ENCODE assay signal across 22 mouse cellular contexts in genomic region chr1:57100614-57101013, GRCm38 (mm10).
A peak's percentile ranks its signal among the peaks of the same experiment; 100 is the strongest.
DNase-seq lines count a peak whose midpoint lies in the region; ATAC-seq lines count a peak whose summit lies in the region.
"Had no signal": no experiment of that assay in that cellular context is flagged by ENCODE, and none has a peak within 500 bp of the region (broad histone marks: within the 10 kb centered on the region; RNA-seq: fewer than 3 reads in every experiment).

No protein-coding gene starts in this region.

- H3K9me3 ChIP-seq in forebrain, embryonic 13.5 days (replicated peaks), result no peaks in the 10 kb centered on the region
- no peaks in the 10 kb centered on the region for H3K9me3 ChIP-seq in forebrain, embryonic 14.5 days (replicated peaks; ENCODE audit: control insufficient read depth, low read length)
- no peaks in the 10 kb centered on the region for H3K9me3 ChIP-seq in hindbrain, embryonic 11.5 days (ENCODE audit: control insufficient read depth, low read length)
- no peaks in the 10 kb centered on the region for H3K9me3 ChIP-seq in hindbrain, embryonic 10.5 days
- H3K9me3 ChIP-seq: heart, embryonic 12.5 days; heart, embryonic 15.5 days had no signal

- ATAC-seq in forebrain, embryonic 13.5 days, result 0 out of 2 replicates have a peak, but pooled peaks have one; percentile 13
- no peak for ATAC-seq in forebrain, embryonic 14.5 days
- peak; percentile 50 for ATAC-seq in hindbrain, embryonic 11.5 days (ENCODE audit: low FRiP score)
- ATAC-seq: forebrain, embryonic 16.5 days; intestine, postnatal 0 days; Patski had no signal

- peaks cover 8% of the 10 kb centered on the region; the same call in 1 of the 2 replicates for H3K4me1 ChIP-seq in forebrain, embryonic 13.5 days
- H3K4me1 ChIP-seq in forebrain, embryonic 14.5 days (ENCODE audit: control insufficient read depth, insufficient read depth, low read length), result no peaks in the 10 kb centered on the region
- H3K4me1 ChIP-seq in hindbrain, embryonic 11.5 days (replicated peaks; ENCODE audit: control insufficient read depth, insufficient read depth, low read length), result 0 out of 2 replicates have a peak, but pooled peaks cover 2% of the 10 kb centered on the region
- peaks cover 13% of the 10 kb centered on the region for H3K4me1 ChIP-seq in hindbrain, embryonic 10.5 days (replicated peaks)

- H3K9ac ChIP-seq in forebrain, embryonic 13.5 days, result no peak overlapping the region
- H3K9ac ChIP-seq in forebrain, embryonic 14.5 days (ENCODE audit: low read length), result no peak overlapping the region
- no peak overlapping the region for H3K9ac ChIP-seq in hindbrain, embryonic 11.5 days (ENCODE audit: low read depth, low read length)
- H3K9ac ChIP-seq: heart, embryonic 12.5 days; heart, embryonic 15.5 days; hindbrain, embryonic 14.5 days had no signal

- WGBS in forebrain, embryonic 13.5 days, result 63% methylated on average over 2 of the region's 2 CpGs
- 65% methylated on average over 2 of the region's 2 CpGs for WGBS in forebrain, embryonic 14.5 days
- WGBS in hindbrain, embryonic 11.5 days, result 68% methylated on average over 2 of the region's 2 CpGs
- 70% methylated on average over 2 of the region's 2 CpGs for WGBS in hindbrain, embryonic 10.5 days

- no peaks in the 10 kb centered on the region for H3K27me3 ChIP-seq in forebrain, embryonic 13.5 days
- H3K27me3 ChIP-seq in forebrain, embryonic 14.5 days (replicated peaks; ENCODE audit: control insufficient read depth, insufficient read depth, low read length), result no peaks in the 10 kb centered on the region
- no peaks in the 10 kb centered on the region for H3K27me3 ChIP-seq in hindbrain, embryonic 11.5 days (ENCODE audit: control insufficient read depth, insufficient read depth, low read length)
- H3K27me3 ChIP-seq in hindbrain, embryonic 10.5 days (ENCODE audit: insufficient read depth, poor library complexity, severe bottlenecking), result no peaks in the 10 kb centered on the region
- H3K27me3 ChIP-seq: heart, embryonic 15.5 days had no signal

- no peak overlapping the region for H3K4me3 ChIP-seq in forebrain, embryonic 13.5 days
- H3K4me3 ChIP-seq in forebrain, embryonic 14.5 days (ENCODE audit: low read depth, low read length), result no peak overlapping the region
- no peak overlapping the region for H3K4me3 ChIP-seq in hindbrain, embryonic 11.5 days (ENCODE audit: low read depth, low read length)
- no peak overlapping the region for H3K4me3 ChIP-seq in hindbrain, embryonic 10.5 days
- H3K4me3 ChIP-seq: gastrocnemius, adult 2 months; heart, embryonic 12.5 days; heart, embryonic 15.5 days had no signal

- H3K27ac ChIP-seq in forebrain, embryonic 13.5 days, result no peak overlapping the region
- no peak overlapping the region for H3K27ac ChIP-seq in forebrain, embryonic 14.5 days (ENCODE audit: low read depth, low read length)
- H3K27ac ChIP-seq in hindbrain, embryonic 11.5 days (ENCODE audit: low read depth, low read length), result no peak overlapping the region
- no peak overlapping the region for H3K27ac ChIP-seq in hindbrain, embryonic 10.5 days
- H3K27ac ChIP-seq: gastrocnemius, adult 2 months; heart, embryonic 15.5 days; hindbrain, embryonic 14.5 days had no signal

- H3K4me2 ChIP-seq in forebrain, embryonic 13.5 days, result no peak overlapping the region
- no peak overlapping the region for H3K4me2 ChIP-seq in forebrain, embryonic 14.5 days (ENCODE audit: low read length)
- H3K4me2 ChIP-seq in hindbrain, embryonic 11.5 days (replicated peaks; ENCODE audit: low read depth, low read length), result no peak overlapping the region
- H3K4me2 ChIP-seq: heart, embryonic 12.5 days; heart, embryonic 15.5 days; hindbrain, embryonic 14.5 days had no signal

- no peak for DNase-seq in forebrain, embryonic 14.5 days (ENCODE audit: low spot score)
- no peak for DNase-seq in hindbrain, embryonic 11.5 days (ENCODE audit: low spot score)
- DNase-seq in hindbrain, embryonic 10.5 days (ENCODE audit: low spot score), result no peak
- DNase-seq in retina, postnatal 1 day, result peak; percentile 23
- DNase-seq in retina, embryonic 14.5 days (ENCODE audit: low spot score), result no peak
- DNase-seq: adrenal gland, postnatal 10 days; adrenal gland, postnatal 36 days; cerebellum, adult 18-20 months; cerebellum, adult 9-10 months; cerebellum, postnatal 14 days; gastrocnemius, adult 2 months; gastrocnemius, postnatal 14 days; heart, adult 18-20 months; heart, postnatal 10 days; heart, postnatal 4 days had no signal

- no peaks in the 10 kb centered on the region for H3K36me3 ChIP-seq in forebrain, embryonic 13.5 days (ENCODE audit: poor library complexity, severe bottlenecking)
- no peaks in the 10 kb centered on the region for H3K36me3 ChIP-seq in forebrain, embryonic 14.5 days (ENCODE audit: control insufficient read depth, insufficient read depth, low read length)
- H3K36me3 ChIP-seq in hindbrain, embryonic 11.5 days (ENCODE audit: control insufficient read depth, insufficient read depth, low read length), result no peaks in the 10 kb centered on the region
- no peaks in the 10 kb centered on the region for H3K36me3 ChIP-seq in hindbrain, embryonic 10.5 days
- H3K36me3 ChIP-seq: heart, embryonic 12.5 days; heart, embryonic 15.5 days had no signal
